Mouse (Mus musculus): ENCODE measurements around the gene Il17f. TPM values are rescaled to one million over a fixed set of nuclear protein-coding genes. Genes with fewer than 3 reads are reported as not detected.
"Not testable (repeated sequence)": the region's sequence is repeated elsewhere in the genome, so short reads cannot be mapped to it uniquely, and the experiment has no call there.

Il17f gene
- not detected for total RNA-seq (2022)

DNA sequence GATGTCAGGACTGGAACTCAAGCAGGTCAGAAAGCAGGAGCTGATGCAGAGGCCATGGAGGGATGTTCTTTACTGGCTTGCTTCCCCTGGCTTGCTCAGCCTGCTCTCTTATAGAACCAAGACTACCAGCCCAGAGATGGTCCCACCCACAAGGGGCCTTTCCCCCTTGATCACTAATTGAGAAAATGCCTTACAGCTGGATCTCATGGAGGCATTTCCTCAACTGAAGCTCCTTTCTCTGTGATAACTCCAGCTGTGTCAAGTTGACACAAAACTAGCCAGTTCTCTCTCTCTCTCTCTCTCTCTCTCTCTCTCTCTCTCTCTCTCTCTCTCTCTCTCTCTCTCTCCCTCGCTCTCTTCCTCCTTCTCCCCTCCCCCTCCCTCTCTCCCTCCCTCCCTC lies at the start of gene Il17f:
TSS of gene Il17f (minus strand) at position 101 of the 400 bp plus-strand sequence.
- not testable (repeated sequence) for DNase-seq (ENCODE audit: low spot score in 2 of 2)

DNA sequence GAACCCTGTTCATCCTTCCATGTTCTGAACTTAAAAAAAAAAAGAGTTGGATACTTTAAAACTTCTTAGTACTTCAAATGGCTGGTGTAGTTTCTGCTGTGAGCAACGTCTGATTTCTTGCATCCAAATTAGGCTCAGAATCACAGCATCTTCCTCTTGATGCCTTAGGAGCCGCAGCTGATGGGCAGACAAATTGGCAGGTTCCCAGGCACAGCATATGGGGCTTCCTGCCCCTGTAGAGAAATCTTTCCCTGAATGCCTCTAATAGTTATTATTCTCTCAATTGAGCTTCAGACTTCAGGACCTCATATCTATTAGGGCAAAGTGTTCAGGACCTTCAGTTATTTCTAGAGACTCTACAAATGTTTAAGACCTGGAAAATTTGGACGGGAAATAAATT lies 49.5 kb upstream of the Il17f start:
- DNase-seq (ENCODE audit: low spot score in 2 of 2): peak; percentile 13 to 46

DNA sequence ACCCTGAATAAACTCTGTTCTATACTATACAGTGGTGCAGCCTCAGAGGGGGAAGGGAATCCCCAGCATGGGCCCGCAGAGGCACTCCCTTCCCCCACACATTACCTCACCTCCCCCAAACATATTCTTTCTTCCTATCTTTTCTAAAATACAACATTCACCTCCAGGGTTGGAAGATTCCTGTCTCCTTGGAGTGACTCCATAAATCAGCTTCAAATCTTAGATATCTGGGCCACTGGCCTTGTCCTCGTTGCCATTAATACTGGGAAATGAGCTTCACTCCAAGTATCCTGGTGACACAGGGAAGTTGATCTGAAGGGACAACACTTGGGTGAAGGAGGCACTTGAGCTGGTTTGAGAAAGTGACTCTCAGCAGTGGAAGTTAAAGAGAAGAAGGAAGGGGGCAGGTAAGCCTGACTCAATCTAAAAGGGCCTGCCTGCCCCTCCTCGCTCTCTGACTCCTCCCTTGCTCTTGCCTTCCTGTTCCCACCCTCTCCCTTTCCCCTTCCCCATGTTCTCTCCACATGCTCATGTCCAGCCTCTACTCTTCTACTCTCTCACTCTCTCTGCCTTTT lies 46.2 kb upstream of the Il17f start:
- no peak for DNase-seq (ENCODE audit: low spot score in 2 of 2)

DNA sequence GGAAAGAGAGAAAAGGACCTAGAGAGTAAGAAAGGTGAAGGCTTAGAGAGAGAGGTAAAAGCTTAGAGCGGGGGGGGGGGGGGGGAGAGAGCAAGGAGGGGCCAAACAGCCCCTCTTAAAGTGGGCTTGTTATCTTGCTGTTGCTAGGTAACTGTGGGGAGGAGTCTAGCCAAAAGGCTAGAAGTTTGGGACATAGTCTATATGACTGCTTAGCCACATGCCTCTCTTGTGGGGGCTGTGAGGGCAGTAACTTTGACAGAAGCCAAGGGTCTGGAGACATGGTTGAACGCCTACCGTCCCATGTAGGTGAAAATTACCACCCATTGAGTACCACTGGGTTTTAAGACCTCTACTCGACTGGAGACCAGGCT lies 42.7 kb upstream of the Il17f start:
- no peak for DNase-seq (ENCODE audit: low spot score in 2 of 2)

DNA sequence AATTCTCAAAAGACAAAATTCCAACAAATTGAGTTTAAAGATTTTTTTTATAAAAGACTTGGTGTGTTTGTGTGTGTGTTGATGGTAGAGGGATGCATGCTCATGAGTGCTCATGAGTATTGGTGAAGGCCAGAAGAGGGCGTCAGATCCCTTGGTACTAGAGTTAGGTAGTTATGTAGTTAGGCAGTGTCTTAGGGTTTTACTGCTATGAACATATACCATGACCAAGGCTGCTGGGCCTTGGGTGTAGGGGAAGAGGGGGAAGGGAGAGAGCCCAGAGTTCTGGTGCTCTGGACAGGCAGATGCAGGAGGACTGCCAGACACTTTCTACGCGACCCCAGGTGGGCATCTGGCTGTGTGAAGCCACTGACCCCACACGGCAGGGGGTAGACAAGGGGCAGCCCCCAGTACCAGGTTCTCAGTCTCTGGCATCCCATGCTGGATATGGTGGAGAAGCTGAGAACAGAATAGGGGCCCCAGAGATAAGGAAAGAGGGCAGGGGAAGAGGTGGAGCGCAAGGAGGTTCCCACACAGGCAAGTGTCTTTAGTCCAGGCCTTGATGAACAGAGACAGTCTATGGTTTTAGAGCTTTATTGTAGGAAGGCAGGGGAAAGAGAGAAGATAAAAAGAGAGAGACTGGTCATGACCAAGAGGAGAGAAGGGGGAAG lies 42.2 kb upstream of the Il17f start:
- no peak for DNase-seq (ENCODE audit: low spot score in 2 of 2)

DNA sequence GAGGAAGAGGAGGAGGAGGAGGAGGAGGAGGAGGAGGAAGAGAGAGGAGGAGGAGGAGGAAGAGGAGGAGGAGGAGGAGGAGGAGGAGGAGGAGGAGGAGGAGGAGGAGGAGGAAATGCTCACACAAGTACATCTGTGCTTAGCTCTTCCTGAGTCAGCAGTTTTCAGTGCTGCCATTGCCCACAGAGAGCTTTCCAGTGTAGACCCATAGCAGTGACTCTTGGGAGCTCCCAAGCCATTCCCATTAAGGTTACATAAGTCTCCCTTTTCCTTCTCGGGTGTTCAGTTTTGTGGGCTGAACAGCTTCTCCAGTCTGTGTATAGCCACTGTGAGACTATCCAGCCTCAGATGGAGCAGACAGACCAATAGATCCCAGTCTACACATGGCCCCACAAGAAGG lies 40.1 kb upstream of the Il17f start:
- DNase-seq (ENCODE audit: low spot score in 2 of 2): no peak

DNA sequence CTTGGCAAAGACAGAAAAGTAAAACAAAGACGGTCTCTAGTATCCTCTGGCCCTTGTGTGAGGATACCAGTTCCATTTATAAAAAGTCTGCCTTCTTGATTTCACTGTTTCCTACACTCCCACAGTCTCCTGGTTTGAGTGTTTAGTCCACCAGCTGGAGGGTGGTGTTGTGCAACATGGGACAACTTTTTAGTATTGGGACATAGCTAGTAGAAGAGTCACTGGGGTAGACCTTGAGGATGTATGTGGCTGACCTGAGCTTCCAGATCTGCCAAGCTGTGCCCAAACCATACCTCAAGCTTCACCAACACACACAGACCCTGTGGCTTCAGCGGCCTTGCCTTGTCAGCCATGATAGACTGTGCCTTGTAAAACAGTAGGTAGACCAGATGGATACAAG lies 37.6 kb upstream of the Il17f start:
- DNase-seq (ENCODE audit: low spot score in 2 of 2): no peak

DNA sequence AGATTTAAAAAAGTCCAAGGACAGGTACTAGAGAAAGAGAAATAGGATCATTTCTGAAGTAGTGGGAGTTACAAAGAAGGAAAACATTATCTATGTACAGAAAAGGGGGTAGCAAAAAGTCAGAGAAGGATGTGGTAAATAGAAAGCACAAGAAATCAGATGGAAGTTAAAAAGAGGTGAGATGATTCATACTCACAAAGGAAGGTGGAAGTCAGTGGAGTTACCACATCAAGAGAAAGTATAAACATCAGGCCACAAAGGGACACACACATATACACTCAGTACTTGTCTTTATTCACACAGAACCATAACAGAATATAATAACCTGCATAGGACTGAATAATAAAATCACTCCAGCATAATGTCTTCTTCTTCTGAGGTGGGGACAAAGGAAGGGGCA lies 34.6 kb upstream of the Il17f start:
- DNase-seq (ENCODE audit: low spot score in 2 of 2): no peak

DNA sequence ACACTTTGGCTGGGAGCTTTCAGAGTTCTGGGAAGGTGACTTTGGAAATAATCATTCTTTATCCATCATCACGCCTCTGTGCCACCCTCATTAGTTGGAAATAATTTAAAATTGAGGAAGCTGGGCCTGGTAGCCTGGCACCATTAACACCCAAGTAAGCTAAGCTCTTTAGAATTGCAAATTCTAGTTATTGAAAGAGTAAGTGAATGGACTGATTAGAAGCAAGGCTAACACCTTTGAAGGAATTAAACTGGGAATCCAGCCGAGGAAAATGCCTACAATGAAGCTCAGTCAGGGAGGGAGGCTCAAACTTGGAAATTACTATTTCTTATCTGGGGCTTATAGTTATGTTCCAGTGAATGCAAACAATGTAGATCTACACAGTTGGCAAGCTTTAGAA lies 33.5 kb upstream of the Il17f start:
- no peak for DNase-seq (ENCODE audit: low spot score in 2 of 2)

DNA sequence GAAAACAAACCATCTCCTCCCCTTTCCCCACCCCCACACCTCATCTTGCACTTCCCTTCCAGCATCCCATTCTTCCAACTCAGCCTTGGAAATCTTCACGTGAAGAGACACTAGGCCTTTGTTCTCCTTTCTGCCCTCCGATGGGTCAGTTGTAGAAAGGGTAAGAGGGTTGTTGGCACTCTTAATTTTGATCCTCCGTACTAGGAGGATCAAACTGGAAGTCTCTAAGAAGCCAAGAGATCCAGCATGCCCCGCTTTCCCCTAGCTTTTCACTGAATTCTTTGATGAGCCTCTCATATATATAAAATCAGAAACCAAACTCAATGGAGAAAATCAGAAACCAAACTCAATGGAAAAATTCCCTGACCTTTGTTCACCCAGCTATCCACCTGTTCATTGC lies 33.1 kb upstream of the Il17f start:
- no peak for DNase-seq (ENCODE audit: low spot score in 2 of 2)

DNA sequence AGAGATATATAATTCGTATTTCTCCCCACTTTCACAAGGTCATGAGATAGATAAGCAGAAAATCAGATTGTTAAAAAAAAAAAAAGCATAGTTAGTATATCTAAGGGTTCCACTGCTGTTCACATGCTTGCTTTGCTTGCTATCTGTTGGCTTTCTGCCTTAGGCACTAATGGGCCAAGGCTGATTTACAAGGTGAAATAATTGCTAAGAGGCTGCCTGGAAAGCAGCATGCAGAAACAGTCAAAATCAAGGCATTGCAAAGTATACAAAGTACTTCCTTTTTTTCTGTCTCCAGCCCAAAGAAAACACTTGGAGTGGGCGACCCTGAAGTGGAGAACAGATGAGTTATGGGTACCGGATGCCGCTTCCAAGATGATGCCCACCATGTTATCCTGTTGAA lies 30.5 kb upstream of the Il17f start:
- DNase-seq (ENCODE audit: low spot score in 2 of 2): no peak

DNA sequence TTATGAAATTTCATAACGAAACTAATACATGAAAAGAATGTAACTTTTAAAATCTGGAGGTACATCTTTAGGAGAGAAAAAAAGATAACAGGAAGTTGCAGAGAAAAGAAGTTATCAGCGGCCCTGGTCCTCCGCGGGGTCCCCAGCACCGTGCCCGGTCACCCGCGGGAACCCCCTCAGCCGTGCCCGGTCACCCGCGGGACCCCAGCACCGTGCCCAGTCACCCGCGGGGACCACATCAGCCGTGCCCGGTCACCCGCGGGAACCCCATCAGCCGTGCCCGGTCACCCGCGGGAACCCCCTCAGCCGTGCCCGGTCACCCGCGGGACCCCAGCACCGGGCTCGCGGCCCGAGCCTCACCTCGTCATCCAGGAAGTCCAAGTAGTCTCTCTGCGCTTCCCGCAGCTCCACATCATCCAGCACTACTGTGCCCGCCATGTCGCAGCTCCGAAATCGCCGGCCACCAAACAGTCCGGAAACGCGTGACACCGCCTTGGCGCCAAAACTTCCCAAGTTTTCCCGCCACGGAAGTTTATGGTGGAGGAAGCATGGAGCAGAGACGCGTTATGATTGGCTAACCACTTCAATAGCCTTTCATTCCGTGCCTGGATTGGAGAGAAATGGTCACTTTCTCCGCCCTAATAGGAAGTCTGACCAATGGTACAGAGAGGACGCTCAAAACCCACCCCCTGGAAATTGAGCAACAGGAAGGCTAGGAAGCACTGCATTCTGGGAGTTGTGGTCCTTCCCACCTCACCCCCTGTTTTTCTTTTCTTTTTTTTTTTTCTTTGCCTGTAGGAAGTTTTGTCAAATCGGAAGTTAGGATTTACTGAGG lies 29.6 kb upstream of the Il17f start, which contains the start of gene Mcm3:
TSS of gene Mcm3 (minus strand) at position 542 of the 835 bp plus-strand sequence.
- DNase-seq (ENCODE audit: low spot score in 2 of 2): peak; percentile 91 to 95

DNA sequence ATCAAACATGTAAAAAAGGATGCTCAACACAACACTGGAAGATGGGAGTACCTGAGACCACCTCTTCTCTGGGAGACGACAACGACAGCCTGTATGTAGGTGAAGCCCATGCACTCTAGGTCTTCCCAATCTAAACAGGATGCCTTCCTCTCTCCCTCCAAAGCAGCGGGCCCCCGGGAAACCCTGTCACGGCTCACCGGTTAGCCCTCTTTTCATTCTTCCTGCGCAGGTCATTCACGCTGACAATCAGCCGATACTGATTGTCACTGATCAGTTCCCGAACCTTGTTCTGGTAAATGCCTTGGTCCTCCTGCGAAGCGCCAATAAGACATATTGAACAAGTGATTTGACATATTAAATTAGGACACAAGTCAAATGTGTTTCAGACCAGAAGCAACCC lies 27.2 kb upstream of the Il17f start:
- DNase-seq (ENCODE audit: low spot score in 2 of 2): no peak

DNA sequence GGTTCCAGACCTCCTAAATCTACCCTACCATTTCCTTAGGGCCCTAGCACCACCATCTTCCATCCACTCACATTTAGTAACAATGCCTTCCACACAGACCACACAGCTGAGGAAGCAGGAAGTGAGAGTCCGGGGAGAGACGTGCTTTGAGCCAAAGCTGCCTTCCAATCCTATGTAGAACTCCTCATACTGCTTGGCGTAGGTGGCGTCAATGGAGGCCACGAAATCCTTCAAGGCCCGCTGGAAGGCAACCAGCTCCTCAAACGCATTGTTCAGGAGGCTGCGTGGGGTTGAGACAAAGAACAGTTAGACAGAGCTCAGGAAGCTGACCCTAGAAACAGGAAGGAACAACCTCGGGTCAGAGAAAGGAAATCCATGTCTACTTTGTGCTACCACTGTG lies 26.8 kb upstream of the Il17f start:
- DNase-seq (ENCODE audit: low spot score in 2 of 2): no peak

DNA sequence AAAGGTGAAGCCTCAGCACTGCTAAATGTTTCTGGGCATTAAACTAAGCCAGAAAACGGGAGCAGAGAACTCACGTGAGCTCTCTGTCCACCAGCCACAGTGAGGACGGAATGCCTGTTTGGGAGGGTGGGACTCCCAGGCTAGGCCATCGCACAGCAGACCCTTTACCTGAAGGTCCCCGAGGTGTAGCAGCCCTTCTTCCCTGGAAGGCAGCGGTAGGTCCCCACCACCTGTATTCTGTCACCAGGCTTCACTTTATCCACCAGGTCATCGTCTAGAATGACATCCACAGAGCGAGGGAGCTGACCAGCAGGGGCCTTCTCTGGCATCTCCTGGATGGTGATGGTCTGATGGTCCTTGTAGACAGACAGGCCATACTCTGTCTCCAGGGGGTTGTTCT lies 24.1 kb upstream of the Il17f start:
- no peak for DNase-seq (ENCODE audit: low spot score in 2 of 2)

DNA sequence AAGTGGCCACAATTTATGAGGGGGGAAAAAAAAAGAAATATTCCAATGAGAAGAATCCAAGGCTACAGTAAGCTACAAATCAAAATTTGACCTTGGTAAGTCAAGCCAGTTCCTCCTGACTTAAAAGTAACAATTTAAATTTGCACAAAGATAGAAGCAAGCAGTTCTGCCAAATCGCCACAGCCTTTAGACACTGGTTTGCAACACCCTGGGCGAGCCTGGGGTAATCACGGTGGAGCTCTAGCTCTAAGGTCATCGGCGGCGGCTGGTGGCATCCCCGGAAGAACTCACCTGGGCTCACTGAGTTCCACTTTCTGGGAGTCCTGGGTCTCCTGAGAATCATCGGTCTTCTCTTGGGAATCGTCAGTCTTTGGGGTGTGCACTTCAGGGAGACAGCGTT lies 14.1 kb upstream of the Il17f start:
- DNase-seq (ENCODE audit: low spot score in 2 of 2): no peak

DNA sequence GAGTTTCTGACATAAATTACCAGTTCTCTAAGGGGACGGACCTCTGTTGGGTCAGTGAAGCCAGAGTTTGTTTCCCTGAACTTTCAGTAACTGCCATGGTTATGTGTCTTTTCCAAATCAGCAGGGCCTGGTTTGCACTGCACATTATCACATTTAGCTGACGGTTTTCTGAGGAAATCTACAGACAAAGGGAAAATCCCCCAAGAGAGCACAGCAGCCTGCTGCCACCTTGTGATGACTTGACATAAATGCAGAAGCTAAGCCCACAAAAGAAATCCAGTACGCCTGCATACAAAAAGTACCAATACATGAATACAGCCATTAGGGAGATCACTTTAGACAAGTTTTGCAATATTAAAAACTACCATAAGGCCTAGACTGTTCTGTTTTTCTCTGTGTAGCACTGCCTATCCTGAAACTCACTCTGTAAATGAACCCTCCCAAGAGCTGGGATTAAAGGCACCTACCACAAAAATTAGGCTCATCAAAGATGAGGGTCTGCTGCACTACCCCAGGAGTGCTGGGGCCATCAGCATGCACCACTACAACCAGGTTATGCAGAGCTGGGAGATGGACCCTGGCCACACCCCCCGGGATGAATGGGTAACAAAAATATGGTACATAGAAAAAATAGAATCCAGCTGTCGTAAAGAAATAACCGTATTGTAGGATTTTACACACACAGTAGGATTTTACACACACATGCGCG lies 11.4 kb upstream of the Il17f start:
- DNase-seq (ENCODE audit: low spot score in 2 of 2): peak; percentile 45 to 58

DNA sequence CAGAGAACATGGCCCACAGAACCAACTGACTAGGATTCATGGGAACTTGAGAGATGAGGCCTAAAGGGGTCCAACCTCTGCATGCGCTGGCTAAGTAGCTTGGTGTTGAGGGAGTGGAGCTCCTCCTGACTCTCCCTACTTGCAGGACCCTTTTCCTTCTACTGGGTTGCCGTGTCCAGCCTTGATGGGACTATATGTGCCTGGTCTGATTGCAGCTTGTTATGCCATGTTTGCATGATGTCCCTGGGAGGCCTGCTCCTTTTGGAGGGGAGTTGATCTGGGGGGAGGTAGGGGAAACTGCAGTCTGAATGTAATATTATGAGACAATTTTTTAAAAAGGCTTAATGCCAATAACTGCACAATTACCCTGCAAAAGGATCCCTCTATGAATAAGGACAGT lies 10.9 kb upstream of the Il17f start:
- no peak for DNase-seq (ENCODE audit: low spot score in 2 of 2)

DNA sequence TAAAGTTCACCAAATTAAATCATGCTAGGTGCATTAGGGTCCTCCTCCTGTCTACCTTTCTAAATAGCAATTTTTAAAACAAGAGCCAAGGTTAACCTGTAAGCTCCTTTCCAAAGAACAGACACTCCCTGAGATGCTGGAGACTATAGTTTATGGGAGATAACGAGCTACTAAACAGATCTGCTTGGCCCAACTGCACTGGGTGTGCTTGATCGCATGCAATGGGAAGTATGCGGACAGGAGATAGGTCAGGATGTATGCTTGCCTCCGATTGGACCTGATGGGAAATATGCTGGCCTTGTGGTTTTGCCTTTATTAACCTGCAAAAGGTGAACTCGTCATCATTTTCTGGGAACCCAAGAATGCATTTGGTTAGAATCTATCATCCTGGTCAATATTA lies 4.8 kb upstream of the Il17f start:
- no peak for DNase-seq (ENCODE audit: low spot score in 2 of 2)

DNA sequence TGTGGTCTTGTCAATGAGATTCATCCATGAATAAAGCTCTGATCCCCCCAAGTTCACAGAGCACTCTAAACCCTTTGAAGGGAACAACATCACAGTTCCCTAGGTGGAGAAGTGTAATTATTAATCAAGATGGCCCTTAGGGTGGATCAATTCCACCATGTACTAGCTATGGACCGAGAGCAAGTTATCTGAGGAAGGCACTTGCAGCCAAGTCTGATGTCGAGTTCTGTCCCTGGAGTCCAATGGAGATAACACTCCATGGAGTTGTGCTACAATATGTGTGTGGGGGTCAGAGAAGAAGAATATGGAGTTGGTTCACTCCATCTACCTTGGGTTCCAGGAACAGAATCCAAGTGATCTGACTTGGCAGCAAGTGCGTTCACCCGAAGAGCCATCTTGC lies 4.3 kb upstream of the Il17f start:
- no peak for DNase-seq (ENCODE audit: low spot score in 2 of 2)

DNA sequence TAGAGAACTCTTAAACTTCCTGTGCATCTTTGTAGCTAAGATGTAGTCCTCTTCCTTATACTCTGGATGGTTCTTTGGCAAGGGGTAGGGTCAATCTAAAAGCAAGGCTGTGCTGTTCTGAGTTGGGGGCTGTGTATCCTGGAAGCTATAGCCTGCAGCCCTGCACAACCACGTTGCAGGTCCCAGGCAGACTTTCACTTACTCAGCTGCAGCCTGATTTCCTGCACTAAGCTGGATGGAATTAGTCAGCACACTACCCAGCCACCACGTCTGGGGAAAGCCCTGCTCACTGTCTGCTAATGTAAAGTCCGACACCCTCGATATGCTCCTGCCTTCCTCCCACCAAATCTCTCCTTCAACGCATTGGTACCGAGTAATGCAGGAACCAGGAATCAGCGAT lies 997 bp upstream of the Il17f start:
- no peak for DNase-seq (ENCODE audit: low spot score in 2 of 2)

DNA sequence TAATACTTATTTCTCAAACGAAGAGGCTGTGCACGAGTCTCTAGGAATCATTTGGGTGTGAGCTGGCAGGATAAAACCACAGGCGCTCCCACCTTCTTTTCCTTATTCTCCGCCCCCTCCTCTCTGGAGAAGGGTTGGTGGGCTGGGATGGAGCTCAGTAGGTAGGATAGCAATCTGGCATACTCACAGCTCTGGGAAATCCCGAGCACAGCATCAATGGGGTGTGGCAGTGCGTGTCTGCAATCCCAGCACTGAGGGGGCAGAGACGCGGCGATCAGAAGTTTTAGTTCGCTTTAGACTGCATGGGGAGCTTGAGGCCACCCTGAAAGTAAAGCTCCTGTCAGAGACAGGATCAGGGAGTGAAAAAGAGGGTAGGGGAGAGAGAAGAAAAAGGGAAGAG lies 2.0 kb downstream of the Il17f start:
- no peak for DNase-seq (ENCODE audit: low spot score in 2 of 2)
